Mouse (Mus musculus) embryonic facial prominence, embryonic 14.5 days (tissue): Measurements from ENCODE around the gene Prkacb. TPM values are rescaled to one million over a fixed set of nuclear protein-coding genes. Genes with fewer than 3 reads are reported as not detected.
"Not testable (repeated sequence)": the region's sequence is repeated elsewhere in the genome, so short reads cannot be mapped to it uniquely, and the experiment has no call there.

Experiments
- ATAC-seq: fragments of 200-750 bp; cut with Nextera tagmentation; 2 replicates; pipeline ENCODE4 v1.8.0; 2017; ENCODE audit warnings: low read depth, moderate number of reproducible peaks, moderate TSS enrichment
- DNase-seq: peaks from one replicate; pipeline ENCODE4 v3.0.0-alpha.2; 2015; ENCODE audit warnings: low spot score
- H3K27ac ChIP-seq: fragments of 300-500 bp; sonication (generic); replicated peaks from 2 replicates; pipeline ENCODE4 v1.5.1; 2014; ENCODE audit warnings: low read depth, mild to moderate bottlenecking, low read length, moderate library complexity
- H3K27me3 ChIP-seq: fragments of 300-500 bp; sonication (generic); replicated peaks from 2 replicates; pipeline ENCODE4 v1.6.1; 2014; ENCODE audit warnings: low read length; ENCODE audit not compliant: control insufficient read depth, insufficient read depth
- H3K36me3 ChIP-seq: fragments of 300-500 bp; sonication (generic); 2 replicates; pipeline ENCODE4 v1.6.1; 2014; ENCODE audit warnings: low read length, mixed read lengths; ENCODE audit not compliant: control insufficient read depth, insufficient read depth
- H3K4me1 ChIP-seq: fragments of 300-500 bp; sonication (generic); 2 replicates; pipeline ENCODE4 v1.6.1; 2014; ENCODE audit warnings: antibody characterized with exemption, low read length; ENCODE audit not compliant: control insufficient read depth, insufficient read depth
- H3K4me2 ChIP-seq: fragments of 300-500 bp; sonication (generic); 2 replicates; pipeline ENCODE4 v1.6.1; 2014; ENCODE audit warnings: low read depth, mild to moderate bottlenecking, low read length, moderate library complexity, mixed read lengths
- H3K4me3 ChIP-seq: fragments of 300-500 bp; sonication (generic); 2 replicates; pipeline ENCODE4 v1.5.1; 2014; ENCODE audit warnings: low read depth, mild to moderate bottlenecking, low read length
- H3K9ac ChIP-seq: fragments of 300-500 bp; sonication (generic); 2 replicates; pipeline ENCODE4 v1.6.1; 2014; ENCODE audit warnings: low read depth, mild to moderate bottlenecking, low read length, moderate library complexity, mixed read lengths
- H3K9me3 ChIP-seq: fragments of 300-500 bp; sonication (generic); 2 replicates; pipeline ENCODE4 v1.6.1; 2016; ENCODE audit warnings: low read length; ENCODE audit not compliant: control insufficient read depth
- WGBS: fragments of 180-500 bp; shearing (Covaris S2); extraction: QIAGEN DNeasy Blood & Tissue Kit; methylation state at CpG from one replicate; pipeline ENCODE4 v1.1.7; 2014; 5-methylcytosine and 5-hydroxymethylcytosine counted together
- polyA plus RNA-seq: library from polyadenylated mRNA; unstranded; fragments of >200 nt; fragmentation: Nextera tagmentation; extraction: Ambion mirVana; gene quantifications from 2 replicates; pipeline ENCODE4 v1.2.1, GENCODE M21; 2014

Prkacb gene
- polyA plus RNA-seq, 1 experiment from 2014 or later = 69.1 TPM

DNA sequence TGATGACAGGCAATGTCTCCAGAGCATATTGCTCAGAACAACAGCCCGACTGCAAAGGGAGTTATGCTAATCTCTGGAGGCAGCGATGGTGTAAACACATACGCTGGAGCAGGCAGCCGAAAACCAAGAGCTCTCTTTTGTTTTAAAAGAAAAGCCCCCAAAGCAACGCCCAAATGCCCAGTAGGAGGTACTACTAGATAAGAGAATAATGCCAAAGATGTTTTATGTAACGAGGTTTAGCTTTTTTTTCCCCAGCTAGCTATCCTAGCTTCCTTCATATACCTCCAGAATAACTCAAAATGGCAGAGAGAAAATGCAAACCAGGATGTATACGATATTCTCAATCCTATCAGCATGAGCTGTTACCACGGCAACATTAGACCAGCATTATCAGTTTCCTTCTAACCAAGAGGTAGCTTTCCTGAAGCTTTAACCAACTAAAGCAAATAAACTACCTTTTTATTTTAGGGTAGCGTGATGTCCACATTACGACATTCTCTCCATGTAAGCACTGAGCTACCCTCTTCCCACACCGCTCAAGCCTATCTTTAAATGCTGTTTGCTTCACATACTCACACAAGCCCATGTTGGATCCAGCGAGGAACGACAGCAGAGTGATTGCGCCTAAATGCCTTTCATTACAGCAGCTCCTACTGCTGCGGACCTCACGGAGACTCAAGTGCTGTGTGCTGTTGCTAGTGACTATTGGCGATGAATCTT, 42.7 kb downstream of the Prkacb start:
- H3K4me2 ChIP-seq = peak overlapping the region; percentile 41
- peaks cover 14% of the 10 kb centered on the region for H3K4me1 ChIP-seq
- H3K36me3 ChIP-seq = 0 out of 2 replicates have a peak, but pooled peaks cover 5% of the 10 kb centered on the region
- no peak overlapping the region; the same call in 1 of the 2 replicates for H3K9ac ChIP-seq
- DNase-seq (peak; percentile 42), ATAC-seq (peak; percentile 69)
- no peaks in the 10 kb centered on the region for H3K27me3 ChIP-seq
- H3K27ac ChIP-seq = no peak overlapping the region; the same call in 1 of the 2 replicates
- WGBS = 26% methylated on average over 17 of the region's 17 CpGs
- peak overlapping the region; percentile 17 for H3K4me3 ChIP-seq
- H3K9me3 ChIP-seq = no peaks in the 10 kb centered on the region

- no peak overlapping the region for H3K27ac ChIP-seq
- peak overlapping the region; percentile 41; the same call in 1 of the 2 replicates for H3K4me2 ChIP-seq
- WGBS = 38% methylated on average over 2 of the region's 2 CpGs
- H3K4me1 ChIP-seq = peaks cover 14% of the 10 kb centered on the region
- no peaks in the 10 kb centered on the region for H3K9me3 ChIP-seq
- 0 out of 2 replicates have a peak, but pooled peaks cover 5% of the 10 kb centered on the region for H3K36me3 ChIP-seq
- no peak overlapping the region; the same call in 1 of the 2 replicates for H3K9ac ChIP-seq
- H3K27me3 ChIP-seq = no peaks in the 10 kb centered on the region
- H3K4me3 ChIP-seq = peak overlapping the region; percentile 17; the same call in 1 of the 2 replicates
- DNase-seq (no peak), ATAC-seq (no peak)
These were observed 43.2 kb downstream of the Prkacb start for GRCm38 (mm10) chr3:146769569-146769939.

- Histone ChIP-seq H3K36me3 (0 out of 2 replicates have a peak, but pooled peaks cover 5% of the 10 kb centered on the region), H3K4me3 (no peak overlapping the region), H3K27ac (no peak overlapping the region), H3K27me3 (no peaks in the 10 kb centered on the region), H3K4me1 (peaks cover 14% of the 10 kb centered on the region), H3K4me2 (no peak overlapping the region), H3K9me3 (no peaks in the 10 kb centered on the region), H3K9ac (no peak overlapping the region)
- WGBS = 70% methylated on average over 3 of the region's 3 CpGs
- ATAC-seq = no peak
- DNase-seq = peak; percentile 12
These were observed 43.9 kb downstream of the Prkacb start for GRCm38 (mm10) chr3:146768921-146769320.

GRCm38 (mm10) chr3:146768360-146768759, 44.4 kb downstream of the Prkacb start:
- no peak for DNase-seq
- Histone ChIP-seq H3K4me3 (no peak overlapping the region), H3K9ac (no peak overlapping the region), H3K36me3 (0 out of 2 replicates have a peak, but pooled peaks cover 5% of the 10 kb centered on the region), H3K9me3 (no peaks in the 10 kb centered on the region), H3K27ac (no peak overlapping the region), H3K27me3 (no peaks in the 10 kb centered on the region), H3K4me2 (no peak overlapping the region), H3K4me1 (peaks cover 14% of the 10 kb centered on the region)
- WGBS = 90% methylated on average over 5 of the region's 5 CpGs
- no peak for ATAC-seq

- no peak for DNase-seq
- H3K9me3 ChIP-seq = no peaks in the 10 kb centered on the region
- WGBS = 54% methylated on average over 8 of the region's 8 CpGs
These were observed 46.0 kb downstream of the Prkacb start for GRCm38 (mm10) chr3:146766701-146767181.

GRCm38 (mm10) chr3:146766071-146766605, 46.7 kb downstream of the Prkacb start:
- no peaks in the 10 kb centered on the region for H3K9me3 ChIP-seq
- no peak overlapping the region for H3K27ac ChIP-seq
- no peak overlapping the region for H3K9ac ChIP-seq
- no peak overlapping the region for H3K4me2 ChIP-seq
- H3K4me3 ChIP-seq = no peak overlapping the region
- no peak for ATAC-seq
- no peak for DNase-seq
- peaks cover 14% of the 10 kb centered on the region for H3K4me1 ChIP-seq
- H3K27me3 ChIP-seq = no peaks in the 10 kb centered on the region
- 0 out of 2 replicates have a peak, but pooled peaks cover 5% of the 10 kb centered on the region for H3K36me3 ChIP-seq
- 89% methylated on average over 4 of the region's 4 CpGs for WGBS

More at GRCm38 (mm10) chr3:146766701-146767181, 46.0 kb downstream of the Prkacb start:
- Histone ChIP-seq H3K36me3 (0 out of 2 replicates have a peak, but pooled peaks cover 5% of the 10 kb centered on the region), H3K4me3 (no peak overlapping the region), H3K4me1 (peaks cover 14% of the 10 kb centered on the region), H3K27me3 (no peaks in the 10 kb centered on the region), H3K4me2 (no peak overlapping the region), H3K9ac (no peak overlapping the region), H3K27ac (no peak overlapping the region)
- no peak for ATAC-seq

GRCm38 (mm10) chr3:146764871-146765529, 47.8 kb downstream of the Prkacb start:
- Histone ChIP-seq H3K9me3 (no peaks in the 10 kb centered on the region), H3K4me1 (peaks cover 4% of the 10 kb centered on the region), H3K9ac (no peak overlapping the region), H3K27ac (no peak overlapping the region), H3K36me3 (0 out of 2 replicates have a peak, but pooled peaks cover 5% of the 10 kb centered on the region), H3K4me3 (no peak overlapping the region), H3K4me2 (no peak overlapping the region), H3K27me3 (no peaks in the 10 kb centered on the region)
- ATAC-seq (no peak), DNase-seq (no peak)
- WGBS = 92% methylated on average over 3 of the region's 3 CpGs

DNA sequence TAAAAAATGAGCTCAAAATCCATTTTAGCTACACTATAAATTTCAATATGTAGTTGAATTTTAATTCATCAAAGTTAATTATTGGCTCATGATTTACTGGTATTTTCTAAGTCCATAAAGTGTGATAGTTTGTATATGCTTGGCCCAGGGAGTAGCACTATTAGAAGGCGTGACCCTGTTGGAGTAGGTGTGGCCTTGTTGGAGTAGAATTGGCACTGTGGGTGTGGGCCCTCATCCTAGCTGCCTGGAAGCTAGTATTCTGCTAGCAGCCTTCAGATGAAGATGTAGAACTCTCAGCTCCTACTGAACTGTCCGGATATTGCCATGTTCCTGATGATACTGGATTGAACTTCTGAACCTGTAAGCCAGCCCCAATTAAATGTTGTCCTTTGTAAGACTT, 49.7 kb downstream of the Prkacb start:
- DNase-seq, ATAC-seq, H3K36me3 ChIP-seq, H3K9ac ChIP-seq, H3K9me3 ChIP-seq, H3K27me3 ChIP-seq, H3K4me3 ChIP-seq, H3K27ac ChIP-seq, H3K4me2 ChIP-seq, H3K4me1 ChIP-seq: not testable (repeated sequence)
- 96% methylated on average over 2 of the region's 2 CpGs for WGBS
